Mouse (Mus musculus) kidney, adult 2 months (tissue): ENCODE results near the gene Slc25a48. TPM values are rescaled to one million over a fixed set of nuclear protein-coding genes. Genes with fewer than 3 reads are reported as not detected.

Experiments
- DNase-seq: peaks from one replicate; pipeline ENCODE4 v3.0.0; 2021
- H3K27ac ChIP-seq: fragments of 200-500 bp; 2 replicates; pipeline ENCODE4 v1.5.1; 2012; ENCODE audit warnings: low read depth, low read length, control low read depth, inconsistent platforms; ENCODE audit not compliant: insufficient read depth
- H3K27me3 ChIP-seq: fragments of 200-500 bp; replicated peaks from 2 replicates; pipeline ENCODE4 v1.6.1; 2012; ENCODE audit warnings: mild to moderate bottlenecking, moderate library complexity, low read length, inconsistent platforms; ENCODE audit not compliant: control insufficient read depth, insufficient read depth
- H3K36me3 ChIP-seq: fragments of 200-500 bp; 2 replicates; pipeline ENCODE4 v1.6.1; 2012; ENCODE audit warnings: mild to moderate bottlenecking, moderate library complexity, low read length, inconsistent platforms; ENCODE audit not compliant: control insufficient read depth, insufficient read depth
- H3K4me1 ChIP-seq: fragments of 200-500 bp; 2 replicates; pipeline ENCODE4 v1.6.1; 2011; ENCODE audit warnings: low read length; ENCODE audit not compliant: control insufficient read depth, insufficient read depth
- H3K4me3 ChIP-seq: fragments of 200-500 bp; 2 replicates; pipeline ENCODE4 v1.5.1; 2011; ENCODE audit warnings: mild to moderate bottlenecking, low read depth, low read length, control low read depth; ENCODE audit not compliant: insufficient read depth
- CTCF ChIP-seq: fragments of 200-500 bp; conservative IDR thresholded peaks from 2 replicates; pipeline ENCODE4 v1.5.1; 2011; ENCODE audit warnings: low read depth, mild to moderate bottlenecking, control low read depth, low read length, moderate library complexity, mixed read lengths; ENCODE audit not compliant: insufficient read depth, insufficient read length
- POLR2A ChIP-seq: fragments of 200-500 bp; IDR thresholded peaks from one replicate; pipeline ENCODE4 v1.6.1; 2011; ENCODE audit warnings: low read depth, low read length, control low read depth
- WGBS: fragments of 180-500 bp; shearing (Covaris S2); methylation state at CpG from one replicate; pipeline ENCODE4 v1.1.7; 2018; 5-methylcytosine and 5-hydroxymethylcytosine counted together
- polyA plus RNA-seq: library from polyadenylated mRNA; depleted of rRNA; stranded (reverse); fragments of >200 nt; gene quantifications from 2 replicates; pipeline ENCODE4 v1.2.3, GENCODE M21; 2012

Slc25a48 gene
- polyA plus RNA-seq, 1 experiment: 17.6 TPM

GRCm38 (mm10) chr13:56482146-56482545 lies 44.0 kb downstream of the Slc25a48 start, which contains the start of gene Il9:
TSS of gene Il9 (minus strand) at chr13:56482246.
- no peak for DNase-seq
- H3K4me1 ChIP-seq: no peaks in the 10 kb centered on the region

GRCm38 (mm10) chr13:56488012-56488411 lies 49.9 kb downstream of the Slc25a48 start:
- TF ChIP-seq CTCF (no peak), POLR2A (no peak)
- WGBS: 52% methylated on average over 5 of the region's 5 CpGs
- no peak for DNase-seq
- H3K27me3 ChIP-seq: no peaks in the 10 kb centered on the region
- H3K4me1 ChIP-seq: no peaks in the 10 kb centered on the region
- no peaks in the 10 kb centered on the region for H3K36me3 ChIP-seq
- no peak overlapping the region for H3K4me3 ChIP-seq
- no peak overlapping the region for H3K27ac ChIP-seq

More at GRCm38 (mm10) chr13:56482146-56482545, 44.0 kb downstream of the Slc25a48 start, which contains the start of gene Il9:
- Histone ChIP-seq H3K4me3 (no peak within 1 kb of the TSS), H3K27ac (no peak within 1 kb of the TSS), H3K27me3 (no peaks in the 10 kb centered on the region), H3K36me3 (no peaks in the 10 kb centered on the region)
- TF ChIP-seq CTCF (no peak), POLR2A (no peak)
- 79% methylated on average over 3 of the region's 3 CpGs for WGBS

- TF ChIP-seq CTCF (no peak), POLR2A (no peak)
- 77% methylated on average over 3 of the region's 3 CpGs for WGBS
These were observed 56.3 kb downstream of the Slc25a48 start for GRCm38 (mm10) chr13:56494440-56494839.

GRCm38 (mm10) chr13:56500132-56500531 lies 62.0 kb downstream of the Slc25a48 start:
- Histone ChIP-seq H3K4me3 (no peak overlapping the region), H3K27me3 (no peaks in the 10 kb centered on the region; the same call in 1 of the 2 replicates), H3K36me3 (no peaks in the 10 kb centered on the region), H3K27ac (no peak overlapping the region), H3K4me1 (no peaks in the 10 kb centered on the region)
- peak; percentile 38 for DNase-seq
- TF ChIP-seq POLR2A (no peak), CTCF (peak; percentile 64)
- WGBS: 44% methylated on average over 3 of the region's 3 CpGs

More at GRCm38 (mm10) chr13:56494440-56494839, 56.3 kb downstream of the Slc25a48 start:
- H3K4me1 ChIP-seq: no peaks in the 10 kb centered on the region
- H3K4me3 ChIP-seq: no peak overlapping the region
- DNase-seq: no peak
- H3K36me3 ChIP-seq: no peaks in the 10 kb centered on the region
- H3K27me3 ChIP-seq: no peaks in the 10 kb centered on the region
- no peak overlapping the region for H3K27ac ChIP-seq

- Histone ChIP-seq H3K36me3 (no peaks in the 10 kb centered on the region), H3K4me3 (no peak overlapping the region), H3K27me3 (no peaks in the 10 kb centered on the region; the same call in 1 of the 2 replicates), H3K4me1 (no peaks in the 10 kb centered on the region), H3K27ac (no peak overlapping the region)
- no peak for DNase-seq
- TF ChIP-seq CTCF: no peak
- no peak for TF ChIP-seq POLR2A
- 60% methylated on average over 8 of the region's 8 CpGs for WGBS
These were observed 62.5 kb downstream of the Slc25a48 start for GRCm38 (mm10) chr13:56500636-56501035.

- H3K4me1 ChIP-seq: no peaks in the 10 kb centered on the region
- no peak overlapping the region for H3K27ac ChIP-seq
- TF ChIP-seq CTCF: no peak
- no peak for TF ChIP-seq POLR2A
- no peaks in the 10 kb centered on the region; the same call in 1 of the 2 replicates for H3K27me3 ChIP-seq
- whole genome bisulfite sequencing: 70% methylated on average over 6 of the region's 6 CpGs
- no peak overlapping the region for H3K4me3 ChIP-seq
- no peak for DNase-seq
- no peaks in the 10 kb centered on the region for H3K36me3 ChIP-seq
These were observed 63.8 kb downstream of the Slc25a48 start for GRCm38 (mm10) chr13:56501866-56502420.

GRCm38 (mm10) chr13:56506871-56507496 lies 68.8 kb downstream of the Slc25a48 start:
- TF ChIP-seq POLR2A: no peak
- no peak for TF ChIP-seq CTCF
- no peak overlapping the region for H3K4me3 ChIP-seq
- WGBS: 74% methylated on average over 6 of the region's 6 CpGs
- H3K27me3 ChIP-seq: no peaks in the 10 kb centered on the region; the same call in 1 of the 2 replicates
- no peak overlapping the region for H3K27ac ChIP-seq
- no peaks in the 10 kb centered on the region for H3K36me3 ChIP-seq
- no peak for DNase-seq
- H3K4me1 ChIP-seq: peaks cover 2% of the 10 kb centered on the region; the same call in 1 of the 2 replicates
